Mouse (Mus musculus) cortical plate, adult 2 months (tissue): ENCODE data around the gene Olfr67. TPM values are rescaled to one million over a fixed set of nuclear protein-coding genes. Genes with fewer than 3 reads are reported as not detected.
"Not testable (repeated sequence)": the region's sequence is repeated elsewhere in the genome, so short reads cannot be mapped to it uniquely, and the experiment has no call there.

Experiments
- H3K27ac ChIP-seq: fragments of 200-500 bp; 2 replicates; pipeline ENCODE4 v1.5.1; 2012; ENCODE audit warnings: low read length, control low read depth, inconsistent platforms; ENCODE audit not compliant: insufficient read depth
- H3K4me1 ChIP-seq: fragments of 200-500 bp; 2 replicates; pipeline ENCODE4 v1.6.1; 2011; ENCODE audit warnings: low read length; ENCODE audit not compliant: control insufficient read depth, insufficient read depth
- H3K4me3 ChIP-seq: fragments of 200-500 bp; 2 replicates; pipeline ENCODE4 v1.5.1; 2011; ENCODE audit warnings: mild to moderate bottlenecking, low read length, control low read depth; ENCODE audit not compliant: insufficient read depth
- CTCF ChIP-seq: fragments of 200-500 bp; IDR thresholded peaks from 2 replicates; pipeline ENCODE4 v1.5.1; 2011; ENCODE audit warnings: mild to moderate bottlenecking, control low read depth, low read length; ENCODE audit not compliant: insufficient read depth; ENCODE audit errors: extremely low read depth
- POLR2A ChIP-seq: fragments of 200-500 bp; IDR thresholded peaks from 2 replicates; pipeline ENCODE4 v1.6.1; 2011; ENCODE audit warnings: mild to moderate bottlenecking, low read length, control low read depth; ENCODE audit not compliant: insufficient read depth; ENCODE audit errors: extremely low read depth
- polyA plus RNA-seq: library from polyadenylated mRNA; depleted of rRNA; stranded (reverse); fragments of >200 nt; gene quantifications from 2 replicates; pipeline ENCODE4 v1.2.3, GENCODE M21; 2012; rRNA removed

Olfr67 gene
- polyA plus RNA-seq = not detected in 2 replicates

DNA sequence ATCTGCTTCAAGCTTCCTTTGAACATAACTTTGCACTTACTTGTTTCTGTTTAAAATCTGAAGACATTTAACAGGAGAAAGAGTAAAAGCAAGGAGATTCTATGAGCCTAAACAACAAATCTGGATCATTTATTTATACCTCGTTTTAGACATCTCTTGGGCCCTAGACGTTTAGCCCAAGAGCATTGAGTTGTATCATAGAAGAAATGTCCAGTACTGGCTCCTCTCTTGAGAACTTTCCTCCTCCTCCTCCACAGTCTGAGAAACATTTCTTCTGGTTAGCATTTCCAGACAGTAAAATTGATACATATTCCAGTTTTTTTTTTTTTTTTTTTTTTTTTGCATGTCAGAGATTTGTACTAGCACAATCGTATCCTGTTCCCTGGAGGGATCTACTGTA, at the start of gene Olfr67:
Gene Olfr67 (minus strand): TSS at position 101 of the 400 bp plus-strand sequence.
- Histone ChIP-seq H3K4me3 (no peak within 1 kb of the TSS), H3K27ac (no peak within 1 kb of the TSS), H3K4me1 (no peaks in the 10 kb centered on the region)
- TF ChIP-seq CTCF = no peak
- no peak for TF ChIP-seq POLR2A

DNA sequence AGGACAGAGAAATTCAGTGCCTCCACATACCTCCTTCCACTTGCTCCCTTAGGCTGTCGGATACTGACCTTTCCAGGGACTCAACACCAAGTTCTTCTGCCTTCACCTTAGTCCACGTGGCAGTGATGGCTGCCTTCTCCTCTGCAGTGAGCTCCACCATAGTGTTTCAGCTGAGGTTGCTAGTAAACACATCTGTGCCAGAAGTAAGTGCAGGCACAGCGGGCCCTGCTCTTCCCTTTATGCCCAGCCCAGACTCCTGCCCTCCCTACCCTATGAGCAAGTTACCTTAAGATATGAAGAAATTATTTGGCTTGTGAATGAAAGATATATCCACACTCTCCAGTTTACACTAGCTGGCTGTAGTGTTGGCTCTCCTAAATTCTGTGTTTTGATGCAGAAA, 48.6 kb upstream of the Olfr67 start, which contains the start of gene Hbb-bh2:
Gene Hbb-bh2 (minus strand): TSS at position 253 of the 400 bp plus-strand sequence.
- no peak for TF ChIP-seq POLR2A
- no peak for TF ChIP-seq CTCF
- no peak within 1 kb of the TSS for H3K4me3 ChIP-seq
- H3K27ac ChIP-seq = no peak within 1 kb of the TSS
- H3K4me1 ChIP-seq = no peaks in the 10 kb centered on the region

DNA sequence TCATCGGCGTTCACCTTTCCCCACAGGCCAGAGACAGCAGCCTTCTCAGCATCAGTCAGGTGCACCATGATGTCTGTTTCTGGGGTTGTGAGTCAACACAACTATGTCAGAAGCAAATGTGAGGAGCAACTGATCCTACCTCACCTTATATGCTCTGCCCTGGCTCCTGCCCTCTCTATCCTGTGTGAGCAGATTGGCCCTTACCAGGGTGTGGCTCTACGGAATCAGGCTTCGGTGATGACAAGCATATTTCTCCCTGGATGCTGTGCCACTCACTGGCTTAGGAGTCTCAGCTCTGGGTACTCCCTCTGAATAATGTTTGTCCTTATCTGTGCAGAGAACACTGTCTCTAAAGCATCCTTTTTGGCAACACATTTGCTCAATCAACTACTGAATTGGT, 36.2 kb upstream of the Olfr67 start, which contains the start of gene Hbb-bs:
Gene Hbb-bs (minus strand): TSS at position 289 of the 400 bp plus-strand sequence.
- Histone ChIP-seq H3K27ac (no peak within 1 kb of the TSS), H3K4me3 (no peak within 1 kb of the TSS), H3K4me1 (no peaks in the 10 kb centered on the region)
- TF ChIP-seq CTCF (no peak), POLR2A (no peak)

DNA sequence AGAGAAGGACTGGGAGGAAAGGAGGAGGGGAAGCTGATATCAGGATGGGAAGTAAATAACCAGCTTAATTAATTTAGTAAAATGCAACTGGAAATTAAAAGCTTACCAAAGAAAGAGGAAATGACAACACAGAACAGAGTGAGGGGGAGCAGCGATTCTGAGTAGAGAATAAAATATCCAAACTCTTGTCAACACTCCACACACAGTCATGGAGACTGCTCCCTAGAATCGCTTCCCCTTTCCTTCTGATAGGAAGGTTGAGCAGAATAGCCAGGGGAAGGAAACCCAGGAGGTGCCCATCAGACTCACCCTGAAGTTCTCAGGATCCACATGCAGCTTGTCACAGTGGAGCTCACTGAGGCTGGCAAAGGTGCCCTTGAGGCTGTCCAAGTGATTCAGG, 35.5 kb upstream of the Olfr67 start:
- not testable (repeated sequence) for H3K27ac ChIP-seq

DNA sequence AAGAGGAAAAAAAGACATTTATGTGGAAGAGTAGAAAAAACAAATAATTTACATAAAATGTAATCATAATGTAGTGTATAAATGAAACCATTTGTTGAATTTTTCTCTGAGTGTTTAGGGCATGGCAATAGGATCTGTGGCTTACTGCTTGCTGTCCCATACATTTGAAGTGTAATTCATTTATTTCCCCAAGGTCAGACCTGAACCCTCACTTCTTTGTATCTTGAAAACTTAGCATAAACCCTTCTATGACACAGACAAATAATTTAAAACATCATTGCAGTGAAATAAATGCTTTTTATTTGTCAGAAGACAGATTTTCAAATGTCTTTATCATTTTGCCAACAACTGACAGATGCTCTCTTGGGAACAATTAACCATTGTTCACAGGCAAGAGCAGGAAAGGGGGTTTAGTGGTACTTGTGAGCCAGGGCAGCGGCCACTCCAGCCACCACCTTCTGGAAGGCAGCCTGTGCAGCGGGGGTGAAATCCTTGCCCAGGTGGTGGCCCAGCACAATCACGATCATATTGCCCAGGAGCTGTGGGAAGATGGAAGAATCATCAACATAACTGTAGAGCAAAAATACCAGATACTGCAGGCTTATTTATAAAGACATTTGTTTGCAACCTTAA, 34.8 kb upstream of the Olfr67 start:
- H3K27ac ChIP-seq = no peak overlapping the region
- no peaks in the 10 kb centered on the region for H3K4me1 ChIP-seq
- TF ChIP-seq POLR2A (no peak), CTCF (no peak)
- no peak overlapping the region for H3K4me3 ChIP-seq

More for the DNA sequence above, 35.5 kb upstream of the Olfr67 start:
- not testable (repeated sequence) for H3K4me1 ChIP-seq, H3K4me3 ChIP-seq

DNA sequence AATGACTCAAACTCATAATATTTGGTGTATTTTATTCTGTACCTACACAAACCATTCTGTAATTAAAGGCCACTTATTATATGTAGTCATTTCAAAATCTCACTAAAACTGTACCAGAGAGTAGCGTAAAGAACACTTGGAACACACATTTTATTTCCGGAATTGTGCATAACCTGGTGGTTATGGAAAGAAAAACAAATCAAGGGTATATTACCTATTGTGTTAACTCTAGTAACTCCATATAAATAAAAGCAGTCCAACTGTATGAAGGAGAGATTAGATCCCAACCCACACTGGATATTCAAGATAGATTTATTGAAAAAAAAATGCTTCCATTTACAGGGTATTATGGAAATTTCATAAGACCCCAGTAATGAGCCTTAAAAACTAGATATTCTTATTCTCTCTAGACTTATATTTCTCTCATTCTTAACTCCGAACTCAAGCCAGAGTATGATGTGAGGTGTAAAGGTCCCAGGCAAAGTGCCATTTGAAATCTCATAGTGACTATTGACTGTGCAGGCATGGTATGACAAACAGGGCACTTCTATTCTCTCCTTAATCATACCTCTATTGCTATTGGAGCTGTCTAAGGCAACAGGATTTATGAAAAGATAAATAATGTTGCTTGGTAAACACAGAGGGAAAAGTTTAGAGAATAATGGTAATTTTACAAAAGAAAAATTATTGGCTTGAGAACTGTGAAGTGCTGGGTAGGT, 34.1 kb upstream of the Olfr67 start:
- TF ChIP-seq CTCF (no peak), POLR2A (no peak)
- Histone ChIP-seq H3K4me3 (no peak overlapping the region), H3K27ac (no peak overlapping the region), H3K4me1 (no peaks in the 10 kb centered on the region)

DNA sequence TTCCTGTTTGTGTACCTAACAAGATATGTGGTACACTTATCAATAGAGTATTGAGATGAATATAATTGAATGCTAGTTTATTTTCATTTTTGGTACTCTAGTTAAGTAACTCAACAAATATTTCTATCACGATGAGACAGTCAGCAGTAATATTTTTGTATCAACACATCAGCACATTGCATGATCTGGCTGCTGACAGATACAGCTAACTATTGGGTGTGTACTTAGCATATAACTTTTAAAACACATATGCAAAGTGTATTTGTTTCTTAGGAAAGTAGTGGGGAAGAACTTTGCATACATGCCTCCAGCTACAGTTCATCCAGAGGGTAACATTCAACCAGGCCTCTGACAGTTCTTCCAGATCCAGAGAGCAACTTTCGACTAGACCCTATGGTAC, 33.0 kb upstream of the Olfr67 start:
- TF ChIP-seq POLR2A (no peak), CTCF (no peak)
- Histone ChIP-seq H3K4me3 (no peak overlapping the region), H3K27ac (no peak overlapping the region), H3K4me1 (no peaks in the 10 kb centered on the region)

DNA sequence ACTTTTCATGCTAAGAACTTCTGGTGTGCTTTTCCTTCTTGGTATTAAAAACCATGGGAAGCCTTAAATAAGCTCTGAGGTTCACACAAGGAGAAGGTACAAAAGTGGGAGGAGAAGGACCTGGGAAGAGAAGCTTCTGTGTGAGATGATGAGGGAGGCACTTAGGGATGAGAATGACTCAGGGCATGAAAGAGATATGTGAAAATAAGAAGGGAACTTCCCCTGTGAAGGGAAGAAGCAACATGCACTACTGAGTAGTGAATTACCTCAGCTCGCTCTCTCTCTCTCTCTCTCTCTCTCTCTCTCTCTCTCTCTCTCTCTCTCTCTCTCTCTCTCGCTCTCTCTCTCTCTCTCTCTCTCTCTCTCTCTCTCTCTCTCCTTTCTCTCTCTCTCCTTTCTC, 23.5 kb upstream of the Olfr67 start:
- not testable (repeated sequence) for H3K4me3 ChIP-seq, H3K4me1 ChIP-seq, H3K27ac ChIP-seq

DNA sequence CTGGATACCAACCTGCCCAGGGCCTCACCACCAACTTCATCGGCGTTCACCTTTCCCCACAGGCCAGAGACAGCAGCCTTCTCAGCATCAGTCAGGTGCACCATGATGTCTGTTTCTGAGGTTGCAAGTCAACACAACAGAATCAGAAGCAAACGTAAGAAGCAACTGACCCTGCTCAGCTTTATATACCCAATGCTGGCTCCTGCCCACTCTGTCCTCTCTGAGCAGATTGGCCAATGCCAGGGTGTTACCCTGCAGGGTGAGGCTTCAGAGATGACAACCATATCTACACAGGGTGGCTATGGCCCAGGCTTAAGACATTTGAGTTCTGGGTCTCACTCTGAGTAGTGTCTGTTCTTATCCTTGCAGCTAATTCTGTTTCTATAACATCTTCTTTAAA, 22.1 kb upstream of the Olfr67 start, which contains the start of gene Hbb-bt:
Gene Hbb-bt (minus strand): TSS at position 231 of the 400 bp plus-strand sequence.
- Histone ChIP-seq H3K4me1 (no peaks in the 10 kb centered on the region), H3K27ac (no peak within 1 kb of the TSS), H3K4me3 (no peak within 1 kb of the TSS)
- no peak for TF ChIP-seq POLR2A
- no peak for TF ChIP-seq CTCF

DNA sequence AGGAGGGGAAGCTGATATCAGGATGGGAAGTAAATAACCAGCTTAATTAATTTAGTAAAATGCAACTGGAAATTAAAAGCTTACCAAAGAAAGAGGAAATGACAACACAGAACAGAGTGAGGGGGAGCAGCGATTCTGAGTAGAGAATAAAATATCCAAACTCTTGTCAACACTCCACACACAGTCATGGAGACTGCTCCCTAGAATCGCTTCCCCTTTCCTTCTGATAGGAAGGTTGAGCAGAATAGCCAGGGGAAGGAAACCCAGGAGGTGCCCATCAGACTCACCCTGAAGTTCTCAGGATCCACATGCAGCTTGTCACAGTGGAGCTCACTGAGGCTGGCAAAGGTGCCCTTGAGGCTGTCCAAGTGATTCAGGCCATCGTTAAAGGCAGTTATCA, 21.5 kb upstream of the Olfr67 start:
- H3K4me1 ChIP-seq, H3K27ac ChIP-seq, H3K4me3 ChIP-seq: not testable (repeated sequence)
